Mouse (Mus musculus): ENCODE data around the gene Bcam.

DNA sequence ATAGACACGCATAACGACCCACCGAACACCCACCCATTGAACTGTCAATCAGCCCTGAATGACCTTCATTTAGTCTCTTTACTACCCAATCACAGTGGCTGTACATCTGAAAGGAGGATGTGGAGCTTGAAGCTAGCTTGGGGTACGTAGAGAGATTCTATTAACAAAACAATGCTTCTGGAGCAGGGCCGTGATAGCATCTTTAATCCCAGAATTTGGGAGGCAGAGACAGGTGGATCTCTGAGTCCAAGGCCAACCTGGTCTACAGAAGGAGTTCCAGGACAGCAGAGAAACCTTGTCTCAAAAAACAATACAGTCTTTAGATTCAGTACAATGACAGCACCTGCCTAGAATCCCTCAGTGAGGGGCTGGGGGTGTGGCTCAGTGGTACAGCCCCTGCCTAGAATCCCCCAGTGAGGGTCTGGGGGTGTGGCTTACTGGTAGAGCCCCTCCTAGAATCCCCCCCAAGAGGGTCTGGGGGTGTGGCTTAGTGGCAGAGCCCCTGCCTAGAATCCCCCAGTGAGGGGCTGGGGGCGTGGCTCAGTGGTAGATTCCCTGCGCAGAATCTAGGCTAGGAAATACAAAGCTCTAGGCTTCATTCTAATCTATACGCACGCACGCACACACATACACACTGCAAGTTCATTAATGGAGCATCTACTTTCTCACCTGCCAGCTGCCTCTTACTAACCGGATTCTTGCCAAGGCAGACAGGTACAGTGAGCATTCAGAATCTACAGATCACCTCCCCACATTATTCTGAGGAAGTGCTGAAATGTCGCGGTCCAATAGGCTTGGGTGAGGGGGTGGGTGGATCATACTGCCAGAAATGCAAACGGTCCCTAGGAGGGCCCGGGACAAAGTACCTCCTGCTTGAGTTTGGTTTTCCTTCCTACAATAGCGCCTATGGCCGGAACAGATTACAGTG lies 44.7 kb upstream of the Bcam start:
- TF ChIP-seq EP300 (IDR thresholded peaks at IDR 0.05; ENCODE audit: low read depth in 1 of 2, low read length in 2 of 2) (no peak), MAFK (IDR thresholded peaks at IDR 0.05; ENCODE audit: borderline replicate concordance, low read depth, low read length) (no peak), USF2 (IDR thresholded peaks at IDR 0.05; ENCODE audit: borderline replicate concordance in 1 of 2, insufficient read depth in 1 of 2, low read depth in 1 of 2, low read length in 2 of 2) (no peak), KAT2A (conservative IDR thresholded peaks at IDR 0.05; ENCODE audit: low read depth, low read length) (no peak)
